Mouse (Mus musculus): ENCODE measurements around the gene Pomt2. TPM values are rescaled to one million over a fixed set of nuclear protein-coding genes. Genes with fewer than 3 reads are reported as not detected.

Gene Pomt2
- polyA plus RNA-seq, 1 experiment: 0.09 TPM

GRCm38 (mm10) chr12:87132784-87133183 is 15.0 kb downstream of the Pomt2 start:
- no peaks in the 10 kb centered on the region for H3K9me3 ChIP-seq (ENCODE audit: control insufficient read depth, low read length)
- H3K27me3 ChIP-seq (ENCODE audit: control insufficient read depth): no peaks in the 10 kb centered on the region
- no peak overlapping the region for H3K4me3 ChIP-seq (replicated peaks)
- peaks cover 20% of the 10 kb centered on the region for H3K36me3 ChIP-seq (ENCODE audit: control insufficient read depth)
- H3K4me1 ChIP-seq (ENCODE audit: control insufficient read depth): peaks cover 11% of the 10 kb centered on the region
- no peak for TF ChIP-seq TAL1 (IDR thresholded peaks at IDR 0.05; ENCODE audit: low read length)
- TF ChIP-seq GATA1 (IDR thresholded peaks at IDR 0.05; ENCODE audit: low read length): no peak

- Histone ChIP-seq H3K36me3 (ENCODE audit: control insufficient read depth) (peaks cover 20% of the 10 kb centered on the region), H3K4me1 (ENCODE audit: control insufficient read depth) (peaks cover 11% of the 10 kb centered on the region), H3K9me3 (ENCODE audit: control insufficient read depth, low read length) (no peaks in the 10 kb centered on the region), H3K4me3 (replicated peaks) (no peak overlapping the region), H3K27me3 (ENCODE audit: control insufficient read depth) (no peaks in the 10 kb centered on the region)
- no peak for TF ChIP-seq GATA1 (IDR thresholded peaks at IDR 0.05; ENCODE audit: low read length)
- no peak for TF ChIP-seq TAL1 (IDR thresholded peaks at IDR 0.05; ENCODE audit: low read length)
Observed at GRCm38 (mm10) chr12:87132210-87132609, 15.6 kb downstream of the Pomt2 start.

GRCm38 (mm10) chr12:87131619-87132018 is 16.1 kb downstream of the Pomt2 start:
- TF ChIP-seq TAL1 (IDR thresholded peaks at IDR 0.05; ENCODE audit: low read length): no peak
- TF ChIP-seq GATA1 (IDR thresholded peaks at IDR 0.05; ENCODE audit: low read length): no peak
- Histone ChIP-seq H3K36me3 (ENCODE audit: control insufficient read depth) (peaks cover 22% of the 10 kb centered on the region), H3K4me1 (ENCODE audit: control insufficient read depth) (peaks cover 11% of the 10 kb centered on the region), H3K9me3 (ENCODE audit: control insufficient read depth, low read length) (no peaks in the 10 kb centered on the region), H3K27me3 (ENCODE audit: control insufficient read depth) (no peaks in the 10 kb centered on the region), H3K4me3 (replicated peaks) (no peak overlapping the region)

GRCm38 (mm10) chr12:87131181-87131580 is 16.6 kb downstream of the Pomt2 start:
- H3K9me3 ChIP-seq (ENCODE audit: control insufficient read depth, low read length): no peaks in the 10 kb centered on the region
- H3K4me1 ChIP-seq (ENCODE audit: control insufficient read depth): peaks cover 11% of the 10 kb centered on the region
- no peak overlapping the region for H3K4me3 ChIP-seq (replicated peaks)
- H3K27me3 ChIP-seq (ENCODE audit: control insufficient read depth): no peaks in the 10 kb centered on the region
- peaks cover 22% of the 10 kb centered on the region for H3K36me3 ChIP-seq (ENCODE audit: control insufficient read depth)
- TF ChIP-seq GATA1 (IDR thresholded peaks at IDR 0.05; ENCODE audit: low read length): no peak

- Histone ChIP-seq H3K9me3 (ENCODE audit: control insufficient read depth, low read length) (no peaks in the 10 kb centered on the region), H3K4me3 (replicated peaks) (no peak overlapping the region), H3K27me3 (ENCODE audit: control insufficient read depth) (no peaks in the 10 kb centered on the region), H3K36me3 (ENCODE audit: control insufficient read depth) (peaks cover 22% of the 10 kb centered on the region), H3K4me1 (ENCODE audit: control insufficient read depth) (peaks cover 11% of the 10 kb centered on the region)
- TF ChIP-seq GATA1 (IDR thresholded peaks at IDR 0.05; ENCODE audit: low read length): no peak
- TF ChIP-seq TAL1 (IDR thresholded peaks at IDR 0.05; ENCODE audit: low read length): no peak
Observed at GRCm38 (mm10) chr12:87130224-87130623, 17.5 kb downstream of the Pomt2 start.

GRCm38 (mm10) chr12:87127256-87127655 is 20.5 kb downstream of the Pomt2 start:
- H3K4me3 ChIP-seq (replicated peaks): no peak overlapping the region
- peaks cover 7% of the 10 kb centered on the region for H3K4me1 ChIP-seq (ENCODE audit: control insufficient read depth)
- H3K36me3 ChIP-seq (ENCODE audit: control insufficient read depth): peaks cover 36% of the 10 kb centered on the region
- H3K9me3 ChIP-seq (ENCODE audit: control insufficient read depth, low read length): no peaks in the 10 kb centered on the region
- H3K27me3 ChIP-seq (ENCODE audit: control insufficient read depth): no peaks in the 10 kb centered on the region
- TF ChIP-seq GATA1 (IDR thresholded peaks at IDR 0.05; ENCODE audit: low read length) (no peak), TAL1 (IDR thresholded peaks at IDR 0.05; ENCODE audit: low read length) (no peak)

GRCm38 (mm10) chr12:87121918-87122589 is 25.7 kb downstream of the Pomt2 start:
- TF ChIP-seq TAL1 (IDR thresholded peaks at IDR 0.05; ENCODE audit: low read length) (no peak), GATA1 (IDR thresholded peaks at IDR 0.05; ENCODE audit: low read length) (no peak)
- Histone ChIP-seq H3K9me3 (ENCODE audit: control insufficient read depth, low read length) (no peaks in the 10 kb centered on the region), H3K4me1 (ENCODE audit: control insufficient read depth) (peaks cover 11% of the 10 kb centered on the region), H3K27me3 (ENCODE audit: control insufficient read depth) (no peaks in the 10 kb centered on the region), H3K4me3 (replicated peaks) (no peak overlapping the region), H3K36me3 (ENCODE audit: control insufficient read depth) (peaks cover 23% of the 10 kb centered on the region)

GRCm38 (mm10) chr12:87107357-87107977 is 40.3 kb downstream of the Pomt2 start:
- H3K36me3 ChIP-seq (ENCODE audit: control insufficient read depth): peaks cover 6% of the 10 kb centered on the region
- no peaks in the 10 kb centered on the region for H3K9me3 ChIP-seq (ENCODE audit: control insufficient read depth, low read length)
- no peak for TF ChIP-seq TAL1 (IDR thresholded peaks at IDR 0.05; ENCODE audit: low read length)
- no peak for TF ChIP-seq GATA1 (IDR thresholded peaks at IDR 0.05; ENCODE audit: low read length)
- H3K4me3 ChIP-seq (replicated peaks): no peak overlapping the region
- H3K4me1 ChIP-seq (ENCODE audit: control insufficient read depth): no peaks in the 10 kb centered on the region
- H3K27me3 ChIP-seq (ENCODE audit: control insufficient read depth): peaks cover 8% of the 10 kb centered on the region

GRCm38 (mm10) chr12:87104796-87105195 is 43.0 kb downstream of the Pomt2 start:
- Histone ChIP-seq H3K4me1 (ENCODE audit: control insufficient read depth) (peaks cover 2% of the 10 kb centered on the region; the same call in 1 of the 2 replicates), H3K27me3 (ENCODE audit: control insufficient read depth) (peaks cover 29% of the 10 kb centered on the region), H3K4me3 (replicated peaks) (no peak overlapping the region)

More at GRCm38 (mm10) chr12:87104796-87105195, 43.0 kb downstream of the Pomt2 start:
- Histone ChIP-seq H3K36me3 (ENCODE audit: control insufficient read depth) (no peaks in the 10 kb centered on the region; the same call in 1 of the 2 replicates), H3K9me3 (ENCODE audit: control insufficient read depth, low read length) (no peaks in the 10 kb centered on the region)
- no peak for TF ChIP-seq GATA1 (IDR thresholded peaks at IDR 0.05; ENCODE audit: low read length)
- no peak for TF ChIP-seq TAL1 (IDR thresholded peaks at IDR 0.05; ENCODE audit: low read length)
